ENCODE assay signal across 19 mouse cellular contexts in the genomic region with DNA sequence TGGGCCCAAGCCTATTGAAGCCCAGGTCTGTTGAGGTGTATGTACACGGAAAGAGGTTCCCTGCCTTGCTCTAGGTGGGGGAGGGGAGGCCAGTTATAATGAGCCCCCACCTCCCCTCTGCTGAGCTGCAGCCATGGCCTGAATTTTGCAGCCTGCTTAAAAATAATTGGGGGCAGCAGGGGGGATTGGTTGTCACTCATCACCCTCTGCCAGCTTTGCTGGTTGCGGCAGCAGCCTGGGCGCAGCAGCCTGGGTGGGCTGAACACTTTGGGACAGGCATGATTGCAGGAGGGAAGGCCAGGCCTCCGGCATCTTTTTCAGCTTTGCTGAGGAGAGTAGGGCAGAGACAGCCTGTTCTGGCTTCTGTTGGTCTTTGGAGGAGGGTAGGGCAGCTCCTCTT. TPM values are rescaled to one million over a fixed set of nuclear protein-coding genes. Genes with fewer than 3 reads are reported as not detected.
DNase-seq lines count a peak whose midpoint lies in the region; ATAC-seq lines count a peak whose summit lies in the region.
"Had no signal": no experiment of that assay in that cellular context is flagged by ENCODE, and none has a peak within 500 bp of the region (broad histone marks: within the 10 kb centered on the region; RNA-seq: fewer than 3 reads in every experiment).

No protein-coding gene starts in this region.

- H3K4me1 ChIP-seq in forebrain, embryonic 12.5 days = peaks cover 61% of the 10 kb centered on the region
- H3K4me1 ChIP-seq in forebrain, embryonic 11.5 days (replicated peaks; ENCODE audit: control insufficient read depth, insufficient read depth, low read length) = peaks cover 17% of the 10 kb centered on the region
- H3K4me1 ChIP-seq in midbrain, embryonic 12.5 days = peaks cover 46% of the 10 kb centered on the region
- peaks cover 51% of the 10 kb centered on the region for H3K4me1 ChIP-seq in midbrain, embryonic 10.5 days
- H3K4me1 ChIP-seq in hindbrain, embryonic 16.5 days (ENCODE audit: control insufficient read depth, insufficient read depth, low read depth, low read length) = peaks cover 50% of the 10 kb centered on the region

- no peaks in the 10 kb centered on the region for H3K9me3 ChIP-seq in forebrain, embryonic 12.5 days
- no peaks in the 10 kb centered on the region for H3K9me3 ChIP-seq in forebrain, embryonic 11.5 days (ENCODE audit: control insufficient read depth, low read length)
- no peaks in the 10 kb centered on the region for H3K9me3 ChIP-seq in midbrain, embryonic 12.5 days
- H3K9me3 ChIP-seq in midbrain, embryonic 10.5 days (replicated peaks) = no peaks in the 10 kb centered on the region
- H3K9me3 ChIP-seq in hindbrain, embryonic 16.5 days (ENCODE audit: control insufficient read depth, low read length) = no peaks in the 10 kb centered on the region
- H3K9me3 ChIP-seq: intestine, embryonic 15.5 days; limb, embryonic 15.5 days; liver, embryonic 15.5 days had no signal

- ATAC-seq in forebrain, embryonic 12.5 days (ENCODE audit: low FRiP score) = peak; percentile 6; the same call in 1 of the 2 replicates
- ATAC-seq in forebrain, embryonic 11.5 days (replicated peaks; ENCODE audit: low FRiP score) = no peak
- no peak for ATAC-seq in midbrain, embryonic 12.5 days (ENCODE audit: low FRiP score, low read depth)
- no peak for ATAC-seq in hindbrain, embryonic 16.5 days
- ATAC-seq: intestine, embryonic 15.5 days had no signal

- DNase-seq in forebrain, embryonic 11.5 days (ENCODE audit: low spot score) = no peak
- DNase-seq in midbrain, embryonic 10.5 days (ENCODE audit: low spot score) = no peak
- DNase-seq in retina, postnatal 1 day = peak; percentile 78
- no peak for DNase-seq in thymus, adult 18-20 months
- no peak for DNase-seq in kidney, postnatal 4 days
- DNase-seq: cerebellum, postnatal 36 days; gastrocnemius, postnatal 14 days; heart, adult 2 months; heart, postnatal 36 days; kidney, postnatal 36 days; right cerebral cortex, postnatal 4 days had no signal

- no peak overlapping the region for H3K9ac ChIP-seq in forebrain, embryonic 12.5 days
- no peak overlapping the region for H3K9ac ChIP-seq in forebrain, embryonic 11.5 days (ENCODE audit: low read length)
- no peak overlapping the region for H3K9ac ChIP-seq in midbrain, embryonic 12.5 days (replicated peaks)
- no peak overlapping the region for H3K9ac ChIP-seq in hindbrain, embryonic 16.5 days (ENCODE audit: low read depth, low read length)
- H3K9ac ChIP-seq: intestine, embryonic 15.5 days; limb, embryonic 15.5 days; liver, embryonic 15.5 days had no signal

- peaks cover 13% of the 10 kb centered on the region for H3K36me3 ChIP-seq in forebrain, embryonic 12.5 days (replicated peaks)
- H3K36me3 ChIP-seq in forebrain, embryonic 11.5 days (ENCODE audit: control insufficient read depth, insufficient read depth, low read length) = no peaks in the 10 kb centered on the region
- H3K36me3 ChIP-seq in midbrain, embryonic 12.5 days = peaks cover 13% of the 10 kb centered on the region; the same call in 1 of the 2 replicates
- H3K36me3 ChIP-seq in midbrain, embryonic 10.5 days = peaks cover 16% of the 10 kb centered on the region; the same call in 1 of the 2 replicates
- H3K36me3 ChIP-seq in hindbrain, embryonic 16.5 days (ENCODE audit: control insufficient read depth, insufficient read depth, low read length) = peaks cover 5% of the 10 kb centered on the region; the same call in 1 of the 2 replicates
- H3K36me3 ChIP-seq: intestine, embryonic 15.5 days; liver, embryonic 15.5 days had no signal

- peaks cover 42% of the 10 kb centered on the region for H3K27me3 ChIP-seq in forebrain, embryonic 12.5 days
- H3K27me3 ChIP-seq in forebrain, embryonic 11.5 days (ENCODE audit: control insufficient read depth, insufficient read depth, low read length) = peaks cover 22% of the 10 kb centered on the region
- peaks cover 24% of the 10 kb centered on the region for H3K27me3 ChIP-seq in midbrain, embryonic 12.5 days
- H3K27me3 ChIP-seq in midbrain, embryonic 10.5 days (ENCODE audit: low read depth, poor library complexity, severe bottlenecking) = peaks cover 74% of the 10 kb centered on the region
- H3K27me3 ChIP-seq in hindbrain, embryonic 16.5 days (replicated peaks; ENCODE audit: control insufficient read depth, insufficient read depth, low read length) = no peaks in the 10 kb centered on the region

- H3K27ac ChIP-seq in forebrain, embryonic 12.5 days = 0 out of 2 replicates have a peak overlapping the region, but pooled peaks have one; percentile 38
- no peak overlapping the region for H3K27ac ChIP-seq in forebrain, embryonic 11.5 days (ENCODE audit: low read depth, low read length)
- H3K27ac ChIP-seq in midbrain, embryonic 12.5 days (replicated peaks) = peak overlapping the region; percentile 50
- H3K27ac ChIP-seq in midbrain, embryonic 10.5 days (replicated peaks) = no peak overlapping the region
- 0 out of 2 replicates have a peak overlapping the region, but pooled peaks have one; percentile 51 for H3K27ac ChIP-seq in hindbrain, embryonic 16.5 days (ENCODE audit: low read depth, low read length)
- H3K27ac ChIP-seq: heart, adult 2 months; intestine, embryonic 15.5 days; limb, embryonic 15.5 days; liver, embryonic 15.5 days; macrophage; stomach, postnatal 0 days had no signal

- 39% methylated on average over 4 of the region's 4 CpGs for WGBS in forebrain, embryonic 12.5 days
- WGBS in forebrain, embryonic 11.5 days = 62% methylated on average over 4 of the region's 4 CpGs
- WGBS in midbrain, embryonic 12.5 days = 64% methylated on average over 4 of the region's 4 CpGs
- WGBS in midbrain, embryonic 10.5 days = 81% methylated on average over 4 of the region's 4 CpGs
- WGBS in hindbrain, embryonic 16.5 days = 25% methylated on average over 4 of the region's 4 CpGs

- H3K4me3 ChIP-seq in forebrain, embryonic 12.5 days (replicated peaks) = no peak overlapping the region
- H3K4me3 ChIP-seq in forebrain, embryonic 11.5 days (ENCODE audit: low read depth, low read length) = no peak overlapping the region
- H3K4me3 ChIP-seq in midbrain, embryonic 12.5 days = no peak overlapping the region
- no peak overlapping the region for H3K4me3 ChIP-seq in midbrain, embryonic 10.5 days
- H3K4me3 ChIP-seq in hindbrain, embryonic 16.5 days (ENCODE audit: low read length) = no peak overlapping the region
- H3K4me3 ChIP-seq: heart, adult 2 months; intestine, embryonic 15.5 days; limb, embryonic 15.5 days; liver, embryonic 15.5 days had no signal

- H3K4me2 ChIP-seq in forebrain, embryonic 12.5 days = no peak overlapping the region; the same call in 1 of the 2 replicates
- no peak overlapping the region for H3K4me2 ChIP-seq in forebrain, embryonic 11.5 days (ENCODE audit: low read depth, low read length, severe bottlenecking)
- no peak overlapping the region for H3K4me2 ChIP-seq in midbrain, embryonic 12.5 days (replicated peaks)
- peak overlapping the region; percentile 8; the same call in 1 of the 2 replicates for H3K4me2 ChIP-seq in hindbrain, embryonic 16.5 days (ENCODE audit: low read length)
- H3K4me2 ChIP-seq: intestine, embryonic 15.5 days; limb, embryonic 15.5 days; liver, embryonic 15.5 days had no signal

RNA-seq across cellular contexts. Expression of a gene that starts 5.3 kb away (rescaled TPM):
- 5.6 and 7.3 TPM in 2 replicates for polyA plus RNA-seq in forebrain, embryonic 12.5 days (2016; fragmentation: Nextera tagmentation; extraction: Ambion mirVana)
- polyA plus RNA-seq in forebrain, embryonic 11.5 days (2014; fragmentation: Nextera tagmentation; extraction: Ambion mirVana) = 3.6 and 8.2 TPM in 2 replicates
- 7.4 and 9.8 TPM in 2 replicates for polyA plus RNA-seq in midbrain, embryonic 12.5 days (2016; fragmentation: Nextera tagmentation; extraction: Ambion mirVana)
- 1.6 and 2.0 TPM in 2 replicates for polyA plus RNA-seq in midbrain, embryonic 10.5 days (2016; fragmentation: Nextera tagmentation; extraction: Ambion mirVana)
- polyA plus RNA-seq in hindbrain, embryonic 16.5 days (2015; fragmentation: Nextera tagmentation; extraction: Ambion mirVana) = 13.4 and 14.9 TPM in 2 replicates
- polyA plus RNA-seq: macrophage had no signal

RNA-seq across cellular contexts. Expression of a gene that starts 57.7 kb away (rescaled TPM):
- 10.8 and 14.8 TPM in 2 replicates for polyA plus RNA-seq in forebrain, embryonic 12.5 days (2016; fragmentation: Nextera tagmentation; extraction: Ambion mirVana)
- 5.9 and 6.3 TPM in 2 replicates for polyA plus RNA-seq in forebrain, embryonic 11.5 days (2014; fragmentation: Nextera tagmentation; extraction: Ambion mirVana)
- 21.0 and 28.9 TPM in 2 replicates for polyA plus RNA-seq in midbrain, embryonic 12.5 days (2016; fragmentation: Nextera tagmentation; extraction: Ambion mirVana)
- polyA plus RNA-seq in midbrain, embryonic 10.5 days (2016; fragmentation: Nextera tagmentation; extraction: Ambion mirVana) = 3.8 and 5.8 TPM in 2 replicates
- polyA plus RNA-seq in hindbrain, embryonic 16.5 days (2015; fragmentation: Nextera tagmentation; extraction: Ambion mirVana) = 11.8 and 16.2 TPM in 2 replicates
- polyA plus RNA-seq: macrophage had no signal

Comparison
In these comparisons a context has a peak if more than half of its experiments do, and no peak if none do; other contexts are left out.
1. H3K27ac ChIP-seq: peak in forebrain, embryonic 12.5 days (single experiment), midbrain, embryonic 12.5 days (single experiment) and hindbrain, embryonic 16.5 days (single experiment); none in forebrain, embryonic 11.5 days (single experiment) and midbrain, embryonic 10.5 days (single experiment).